Mouse (Mus musculus): ENCODE measurements around the gene Prpf31. TPM values are rescaled to one million over a fixed set of nuclear protein-coding genes. Genes with fewer than 3 reads are reported as not detected.

Prpf31 gene
- total RNA-seq, 2 experiments from 2014 or later = 58.0 to 58.2 TPM

GRCm38 (mm10) chr7:3617242-3617995 is 12.4 kb upstream of the Prpf31 start, which contains the start of gene Ndufa3:
Gene Ndufa3 (plus strand): TSS chr7:3617373.
- DNase-seq = peak; percentile 90
- intact Hi-C loops (cut with DNase I) = no loop called here

GRCm38 (mm10) chr7:3629030-3629429 is 755 bp upstream of the Prpf31 start:
- no peak for DNase-seq
- intact Hi-C loops (cut with DNase I) = no loop called here

DNA sequence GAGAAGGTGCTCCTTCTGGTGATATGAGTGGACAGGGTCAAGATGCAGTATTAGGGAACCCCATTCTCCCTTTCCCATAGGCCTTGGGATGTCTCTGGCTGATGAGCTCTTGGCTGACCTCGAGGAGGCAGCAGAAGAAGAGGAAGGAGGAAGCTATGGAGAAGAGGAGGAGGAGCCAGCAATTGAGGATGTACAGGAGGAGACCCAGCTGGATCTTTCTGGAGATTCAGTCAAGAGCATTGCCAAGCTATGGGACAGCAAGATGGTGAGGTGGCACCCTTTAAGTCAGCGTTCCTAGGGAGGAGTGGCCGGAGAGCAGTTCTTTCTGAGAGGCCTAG is 662 bp downstream of the Prpf31 start:
- intact Hi-C loops (cut with DNase I) = no loop called here
- DNase-seq = no peak

DNA sequence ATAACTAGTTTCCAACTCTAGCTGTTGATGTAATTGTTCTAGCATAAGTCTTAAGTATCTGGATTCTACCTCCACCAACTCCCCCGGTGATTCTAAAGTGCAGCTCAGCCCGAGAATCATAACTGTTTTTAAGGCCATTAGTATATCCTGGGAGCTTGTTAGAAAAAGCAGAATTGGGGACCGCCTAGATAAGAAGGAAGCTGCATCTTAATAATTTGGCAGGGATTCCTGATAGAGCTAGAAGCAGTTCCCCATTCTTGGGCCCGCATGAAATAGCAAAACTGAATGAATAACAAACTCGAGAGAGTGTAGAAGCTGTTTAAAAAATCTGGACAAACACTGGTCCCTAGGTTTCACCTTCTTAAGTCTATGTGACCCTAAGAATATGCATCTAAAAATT is 13.6 kb downstream of the Prpf31 start:
- intact Hi-C loops (cut with DNase I) = no loop called here
- no peak for DNase-seq

DNA sequence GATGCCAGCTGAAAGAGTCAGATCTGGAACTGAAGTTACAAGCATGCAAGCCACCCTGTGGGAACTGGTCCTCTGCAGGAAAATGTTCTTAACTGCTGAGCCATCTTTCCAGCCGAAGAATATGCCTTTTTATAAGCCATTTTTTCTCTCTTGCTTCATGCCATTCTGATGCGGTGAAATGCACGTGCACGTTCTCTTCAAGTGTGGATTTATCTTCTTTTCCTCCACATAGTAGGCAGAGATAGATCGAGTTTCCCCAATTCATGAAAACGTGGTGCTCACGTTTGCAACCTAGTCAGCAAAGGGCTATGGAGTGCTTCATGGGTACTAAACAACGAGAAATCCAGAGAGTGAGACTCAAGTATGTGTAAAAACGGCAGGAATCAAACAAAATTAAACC is 14.1 kb downstream of the Prpf31 start:
- intact Hi-C loops (cut with DNase I) = no loop called here
- no peak for DNase-seq

DNA sequence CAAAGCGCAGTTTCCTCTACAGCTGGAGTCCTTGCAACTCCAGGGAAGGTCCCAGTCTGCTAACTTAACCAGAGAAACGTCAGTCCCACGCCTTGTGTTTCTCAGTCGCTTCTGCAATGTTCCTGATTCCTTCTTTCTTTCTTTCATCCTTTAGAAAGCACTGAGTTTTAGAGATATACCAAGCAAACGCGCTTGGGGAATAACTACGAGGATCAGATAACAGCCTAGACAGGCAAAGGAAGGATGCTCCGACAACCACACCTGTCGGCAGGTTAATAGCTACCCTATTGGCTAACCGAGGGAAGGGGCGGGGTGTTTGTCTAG is 14.5 kb downstream of the Prpf31 start:
- no peak for DNase-seq
- intact Hi-C loops (cut with DNase I) = no loop called here

GRCm38 (mm10) chr7:3644672-3645487 is 15.1 kb downstream of the Prpf31 start, which contains the start of gene Cnot3:
Gene Cnot3 (plus strand): TSS chr7:3645268.
- peak; percentile 98 for DNase-seq
- intact Hi-C loops (cut with DNase I) = no loop called here

GRCm38 (mm10) chr7:3645488-3646025 is 15.8 kb downstream of the Prpf31 start:
- intact Hi-C loops (cut with DNase I) = no loop called here
- DNase-seq = peak; percentile 36

DNA sequence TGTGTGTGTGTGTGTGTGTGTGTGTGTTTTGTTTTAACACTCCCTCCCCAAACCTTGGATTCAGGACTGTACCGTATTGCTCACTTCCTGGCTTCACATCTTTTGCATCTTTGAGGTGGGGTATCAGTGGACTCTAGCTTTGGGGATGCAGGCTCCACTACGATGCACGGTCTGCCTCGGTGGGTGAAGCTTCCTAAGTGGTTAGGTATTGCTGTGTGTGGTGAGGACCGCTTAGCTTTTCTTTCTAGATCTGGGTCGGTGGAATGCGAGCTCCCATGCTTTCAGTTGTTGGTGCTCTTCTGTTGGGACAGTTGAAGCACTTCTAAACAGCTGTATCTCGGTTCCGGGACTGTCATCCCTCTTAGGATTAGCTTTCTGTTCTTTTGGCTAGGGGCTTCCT is 16.4 kb downstream of the Prpf31 start:
- no peak for DNase-seq
- intact Hi-C loops (cut with DNase I) = no loop called here

- intact Hi-C loops (cut with DNase I) = no loop called here
- no peak for DNase-seq
These were observed 16.9 kb downstream of the Prpf31 start for GRCm38 (mm10) chr7:3646641-3647040.

DNA sequence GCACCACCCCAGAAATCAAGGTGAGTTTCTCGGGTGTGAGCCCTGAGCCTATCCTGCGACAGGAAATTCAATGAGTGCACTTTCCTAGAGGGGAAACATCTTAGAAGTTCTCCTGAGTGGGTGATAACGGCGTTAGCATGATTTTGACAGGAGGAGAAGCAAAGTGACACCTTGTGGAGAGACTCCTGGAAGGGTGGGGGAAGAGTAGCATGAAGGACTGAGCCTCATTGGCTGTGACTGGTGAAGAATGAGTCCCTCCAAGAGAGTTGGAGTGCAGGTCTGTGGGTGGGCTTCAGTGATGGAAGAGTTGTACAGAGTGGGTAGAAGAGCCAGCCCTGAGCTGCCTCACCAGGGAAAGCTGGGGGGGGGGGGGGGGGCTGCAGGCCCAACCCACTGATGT is 27.2 kb downstream of the Prpf31 start:
- intact Hi-C loops (cut with DNase I) = no loop called here
- no peak for DNase-seq

GRCm38 (mm10) chr7:3658578-3658977 is 28.8 kb downstream of the Prpf31 start:
- no peak for DNase-seq
- intact Hi-C loops (cut with DNase I) = no loop called here

DNA sequence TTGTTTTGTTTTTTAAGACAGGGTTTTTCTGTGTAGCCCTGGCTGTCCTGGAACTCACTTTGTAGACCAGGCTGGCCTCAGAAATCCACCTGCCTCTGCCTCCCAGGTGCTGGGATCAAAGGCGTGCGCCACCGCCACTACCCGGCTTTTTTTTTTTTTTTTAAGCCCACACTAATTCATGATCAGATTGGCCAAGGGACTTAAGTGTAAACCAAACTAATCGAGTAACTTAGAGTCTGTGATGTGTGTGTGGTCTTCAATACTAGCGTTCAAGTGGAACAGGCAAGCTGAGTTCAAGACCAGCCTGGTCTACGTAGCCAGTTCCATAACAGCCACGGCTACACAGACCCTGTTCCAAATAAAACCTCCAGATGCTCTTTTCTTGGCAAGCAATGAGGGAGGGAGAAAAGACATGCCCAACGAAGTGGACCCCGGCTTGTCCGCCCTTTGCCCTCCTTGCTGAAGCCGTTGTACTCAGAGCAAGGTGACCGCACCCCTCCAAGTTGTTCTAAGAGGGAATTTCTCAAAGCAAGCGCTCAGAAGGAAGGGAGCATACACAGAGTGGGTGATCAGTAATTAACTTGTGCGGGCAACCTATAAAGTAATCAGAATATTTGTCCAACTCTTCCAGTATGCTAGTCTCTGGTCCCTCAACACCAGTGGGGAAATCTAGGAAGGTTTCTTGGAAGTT is 34.9 kb downstream of the Prpf31 start:
- intact Hi-C loops (cut with DNase I) = no loop called here
- no peak for DNase-seq

- DNase-seq = peak; percentile 97
- intact Hi-C loops (cut with DNase I) = no loop called here
These were observed 35.7 kb downstream of the Prpf31 start, which contains the start of gene Leng1 for GRCm38 (mm10) chr7:3665215-3666114. Gene Leng1 (minus strand): TSS chr7:3665840.

GRCm38 (mm10) chr7:3666921-3667391 is 37.2 kb downstream of the Prpf31 start:
- no peak for DNase-seq
- intact Hi-C loops (cut with DNase I) = no loop called here

DNA sequence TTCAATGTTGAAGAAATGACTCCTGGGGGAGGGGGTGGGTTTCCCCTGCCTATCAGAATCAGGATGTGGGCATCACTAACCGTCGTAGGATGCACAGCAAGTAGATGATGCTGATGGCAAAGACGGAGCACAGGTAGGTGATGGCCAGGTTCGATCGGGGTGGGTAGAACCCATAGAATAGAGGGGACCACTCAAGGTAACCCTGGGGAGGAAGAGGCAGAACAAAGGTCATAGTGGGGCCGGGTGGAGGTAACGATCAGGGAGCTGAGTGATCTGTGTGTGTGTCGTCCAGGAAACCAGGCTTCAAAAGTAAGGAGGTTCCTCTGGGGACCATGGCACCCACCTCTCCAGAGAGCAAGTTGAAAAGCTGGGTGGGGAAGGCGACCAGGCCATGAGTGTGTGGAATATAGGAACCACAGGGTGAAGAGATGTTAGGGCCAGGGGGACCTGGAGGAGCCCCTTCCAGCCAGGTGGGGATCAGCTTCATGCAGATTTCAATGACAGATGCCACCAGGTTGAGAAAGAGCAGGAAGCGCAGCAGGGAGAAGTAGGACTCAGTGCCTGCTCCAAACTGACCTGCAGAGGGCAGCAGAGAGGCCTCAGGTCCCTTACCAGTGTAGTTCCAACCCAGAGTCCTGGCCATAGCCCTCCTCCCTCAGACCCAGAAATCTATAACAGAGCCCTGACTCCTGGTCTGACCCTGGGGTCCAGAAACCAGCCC is 44.9 kb downstream of the Prpf31 start:
- intact Hi-C loops (cut with DNase I) = no loop called here
- DNase-seq = peak; percentile 88

DNA sequence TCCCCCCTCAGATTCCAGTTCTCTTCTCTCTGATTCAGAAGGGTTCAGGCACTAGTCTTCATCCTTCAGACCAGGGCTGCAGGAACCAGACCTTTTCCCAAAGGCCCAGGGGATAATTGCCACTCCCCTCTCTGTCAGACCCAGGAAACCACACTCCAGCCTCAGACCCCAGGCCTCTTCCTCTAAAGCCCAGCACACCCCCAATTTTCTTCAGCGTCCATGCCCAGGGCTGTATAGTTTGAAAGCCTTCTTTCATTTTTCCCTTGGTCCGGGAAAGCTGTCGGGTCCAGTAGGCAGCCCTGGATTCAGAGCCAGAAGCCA is 45.4 kb downstream of the Prpf31 start:
- intact Hi-C loops (cut with DNase I) = no loop called here
- no peak for DNase-seq

DNA sequence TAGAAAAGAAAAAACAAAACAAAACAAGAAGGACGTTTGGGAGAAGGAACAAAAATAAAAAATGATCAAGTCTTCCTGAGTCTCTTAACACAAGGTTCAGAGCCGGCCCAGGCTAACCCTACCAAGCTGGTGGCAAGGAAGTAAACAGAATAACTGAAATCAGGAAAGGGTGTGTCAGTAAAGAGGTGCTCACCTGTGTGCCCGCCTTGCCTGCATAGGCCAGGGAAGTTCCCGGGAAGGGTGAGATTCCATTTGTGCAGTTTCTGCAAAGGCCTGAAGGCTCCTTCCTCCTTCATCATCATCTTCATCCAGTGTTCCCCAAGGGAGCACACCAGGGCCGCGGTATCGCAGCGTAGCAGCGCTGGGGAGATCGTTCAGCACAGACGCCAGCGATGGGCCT is 46.6 kb downstream of the Prpf31 start:
- intact Hi-C loops (cut with DNase I) = no loop called here
- DNase-seq = no peak

DNA sequence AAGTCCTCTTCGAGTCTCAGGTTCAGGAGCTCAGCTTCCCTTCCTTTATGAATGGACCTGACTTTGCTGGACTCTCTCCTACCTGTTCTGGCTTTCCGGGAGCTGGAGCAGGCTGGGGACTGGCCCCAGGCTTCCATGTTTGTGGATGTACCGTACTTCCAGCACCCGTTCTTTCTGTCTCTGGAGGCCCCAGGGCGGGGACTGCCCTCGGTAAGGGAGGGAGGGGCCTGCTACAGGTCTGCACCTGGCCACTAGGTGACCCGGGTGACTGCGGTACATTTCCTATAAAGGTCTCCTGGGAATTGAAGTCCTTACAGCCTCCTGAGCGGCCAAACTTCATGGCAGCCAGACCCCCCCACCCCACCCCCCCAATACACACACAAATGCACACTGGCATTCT is 47.6 kb downstream of the Prpf31 start, which contains the start of gene Tmc4:
Gene Tmc4 (minus strand): TSS at position 212 of the 400 bp plus-strand sequence.
- DNase-seq = no peak
- intact Hi-C loops (cut with DNase I) = no loop called here
